Mouse (Mus musculus) spleen, adult 2 months (tissue): ENCODE results near the gene Isy1. TPM values are rescaled to one million over a fixed set of nuclear protein-coding genes. Genes with fewer than 3 reads are reported as not detected.
A peak's percentile ranks its signal among the peaks of the same experiment; 100 is the strongest.

Source experiments
- DNase-seq, 2 experiments: peaks; one replicate each; pipeline versions ENCODE4 v3.0.0 to v3.0.0-alpha.2; 2012 to 2021; ENCODE audit warnings: low spot score in 2 of 2, low read depth in 1 of 2
- H3K27ac ChIP-seq: fragments of 200-500 bp; 2 replicates; pipeline ENCODE4 v1.5.1; 2012; ENCODE audit warnings: low read length, inconsistent platforms; ENCODE audit not compliant: insufficient read depth
- H3K27me3 ChIP-seq: fragments of 200-500 bp; 2 replicates; pipeline ENCODE4 v1.6.1; 2012; ENCODE audit warnings: mild to moderate bottlenecking, moderate library complexity, low read length, inconsistent platforms; ENCODE audit not compliant: control insufficient read depth, insufficient read depth
- H3K36me3 ChIP-seq: fragments of 200-500 bp; 2 replicates; pipeline ENCODE4 v1.6.1; 2012; ENCODE audit warnings: mild to moderate bottlenecking, low read length, inconsistent platforms; ENCODE audit not compliant: control insufficient read depth, insufficient read depth
- H3K4me1 ChIP-seq: fragments of 200-500 bp; 2 replicates; pipeline ENCODE4 v1.6.1; 2011; ENCODE audit warnings: inconsistent platforms; ENCODE audit not compliant: control insufficient read depth, insufficient read depth, insufficient read length
- H3K4me3 ChIP-seq: fragments of 200-500 bp; 2 replicates; pipeline ENCODE4 v1.5.1; 2011; ENCODE audit warnings: mild to moderate bottlenecking, inconsistent platforms; ENCODE audit not compliant: insufficient read depth, insufficient read length; ENCODE audit errors: extremely low read depth
- CTCF ChIP-seq: fragments of 200-500 bp; IDR thresholded peaks from 2 replicates; pipeline ENCODE4 v1.5.1; 2011; ENCODE audit warnings: mild to moderate bottlenecking, inconsistent platforms; ENCODE audit not compliant: insufficient read depth, insufficient read length, insufficient replicate concordance; ENCODE audit errors: extremely low read depth
- POLR2A ChIP-seq: fragments of 200-500 bp; IDR thresholded peaks from 2 replicates; pipeline ENCODE4 v1.6.1; 2011; ENCODE audit warnings: low read depth, low read length, inconsistent platforms
- WGBS: fragments of 180-500 bp; shearing (Covaris S2); methylation state at CpG from one replicate; pipeline ENCODE4 v1.1.7; 2018; 5-methylcytosine and 5-hydroxymethylcytosine counted together
- polyA plus RNA-seq: library from polyadenylated mRNA; depleted of rRNA; stranded (reverse); fragments of >200 nt; gene quantifications from 2 replicates; pipeline ENCODE4 v1.2.3, GENCODE M21; 2012

The Isy1 gene
- polyA plus RNA-seq, 1 experiment = 17.8 TPM

GRCm38 (mm10) chr6:87796251-87796880 is 42.2 kb downstream of the Isy1 start:
- Histone ChIP-seq H3K27me3 (no peaks in the 10 kb centered on the region), H3K4me3 (no peak overlapping the region), H3K36me3 (peaks cover 12% of the 10 kb centered on the region), H3K27ac (no peak overlapping the region), H3K4me1 (no peaks in the 10 kb centered on the region; the same call in 1 of the 2 replicates)
- TF ChIP-seq POLR2A = no peak
- no peak for TF ChIP-seq CTCF
- WGBS = 90% methylated on average over 6 of the region's 6 CpGs
- DNase-seq = no peak

- WGBS = 89% methylated on average over 6 of the region's 6 CpGs
- H3K36me3 ChIP-seq = peaks cover 15% of the 10 kb centered on the region
- H3K4me3 ChIP-seq = no peak overlapping the region
- H3K27ac ChIP-seq = no peak overlapping the region
- H3K4me1 ChIP-seq = peaks cover 7% of the 10 kb centered on the region; the same call in 1 of the 2 replicates
- DNase-seq = no peak
- no peak for TF ChIP-seq POLR2A
- no peak for TF ChIP-seq CTCF
- no peaks in the 10 kb centered on the region for H3K27me3 ChIP-seq
Measured at GRCm38 (mm10) chr6:87795385-87796150, 43.0 kb downstream of the Isy1 start.

GRCm38 (mm10) chr6:87793821-87794510 is 44.6 kb downstream of the Isy1 start:
- TF ChIP-seq POLR2A = no peak
- no peak for TF ChIP-seq CTCF
- Histone ChIP-seq H3K27me3 (no peaks in the 10 kb centered on the region), H3K27ac (no peak overlapping the region), H3K4me1 (peaks cover 14% of the 10 kb centered on the region), H3K4me3 (no peak overlapping the region), H3K36me3 (peaks cover 15% of the 10 kb centered on the region)
- no peak for DNase-seq
- 98% methylated on average over 10 of the region's 10 CpGs for WGBS

GRCm38 (mm10) chr6:87791826-87792225 is 46.8 kb downstream of the Isy1 start:
- Histone ChIP-seq H3K27me3 (no peaks in the 10 kb centered on the region), H3K4me1 (peaks cover 14% of the 10 kb centered on the region), H3K4me3 (no peak overlapping the region), H3K36me3 (peaks cover 15% of the 10 kb centered on the region), H3K27ac (no peak overlapping the region)
- no peak for TF ChIP-seq POLR2A
- no peak for TF ChIP-seq CTCF
- DNase-seq = no peak
- WGBS = 95% methylated on average over 5 of the region's 5 CpGs

- no peak for TF ChIP-seq POLR2A
- TF ChIP-seq CTCF = no peak
- 37% methylated on average over 7 of the region's 7 CpGs for WGBS
- Histone ChIP-seq H3K27me3 (no peaks in the 10 kb centered on the region), H3K4me1 (peaks cover 14% of the 10 kb centered on the region), H3K27ac (peak overlapping the region; percentile 22), H3K36me3 (peaks cover 15% of the 10 kb centered on the region), H3K4me3 (no peak overlapping the region)
- no peak for DNase-seq
Measured at GRCm38 (mm10) chr6:87790779-87791480, 47.7 kb downstream of the Isy1 start.

GRCm38 (mm10) chr6:87789791-87790190 is 48.8 kb downstream of the Isy1 start:
- Histone ChIP-seq H3K27ac (peak overlapping the region; percentile 21; the same call in 1 of the 2 replicates), H3K36me3 (peaks cover 15% of the 10 kb centered on the region), H3K4me1 (peaks cover 14% of the 10 kb centered on the region), H3K4me3 (no peak overlapping the region), H3K27me3 (no peaks in the 10 kb centered on the region)
- WGBS = 69% methylated on average over 6 of the region's 6 CpGs
- no peak for TF ChIP-seq CTCF
- no peak for TF ChIP-seq POLR2A
- DNase-seq = no peak
